Mouse (Mus musculus) frontal cortex, postnatal 14 days (tissue): ENCODE measurements around the gene Gsto2.
"Not testable (repeated sequence)": the region's sequence is repeated elsewhere in the genome, so short reads cannot be mapped to it uniquely, and the experiment has no call there.

Source experiments
- DNase-seq, 2 experiments: peaks; one replicate each; pipeline ENCODE4 v3.0.0; 2022; ENCODE audit warnings: low spot score in 2 of 2

Gsto2 gene

GRCm38 (mm10) chr19:47865353-47865947 is at the start of gene Gsto2:
Gene Gsto2 (plus strand): TSS chr19:47865534.
- DNase-seq, result peak; percentile 89 to 91

GRCm38 (mm10) chr19:47817692-47818091 is 47.6 kb upstream of the Gsto2 start:
- no peak for DNase-seq

- DNase-seq, result peak; percentile 58 to 68
These were observed 44.4 kb upstream of the Gsto2 start for GRCm38 (mm10) chr19:47820832-47821493.

DNA sequence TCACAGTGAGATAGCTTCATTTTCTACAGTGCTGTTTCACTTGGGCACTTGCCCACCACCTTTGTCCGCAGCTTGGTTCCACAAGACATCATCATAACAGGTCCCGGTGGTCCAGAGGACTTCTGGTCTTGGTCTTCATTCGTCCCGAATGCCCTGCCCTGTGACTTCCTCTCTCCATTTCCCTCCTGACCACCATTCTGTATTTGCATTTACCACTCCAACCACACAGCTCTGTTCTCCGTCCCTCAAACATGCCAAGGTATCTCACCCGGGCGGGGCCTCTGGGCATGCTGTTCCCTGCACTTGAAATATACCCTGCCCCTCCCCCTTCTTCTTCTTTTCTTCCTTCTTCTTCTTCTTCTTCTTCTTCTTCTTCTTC is 43.9 kb upstream of the Gsto2 start:
- DNase-seq, result no peak

- no peak for DNase-seq
These were observed 43.1 kb upstream of the Gsto2 start for GRCm38 (mm10) chr19:47822143-47822796.

GRCm38 (mm10) chr19:47824026-47824425 is 41.3 kb upstream of the Gsto2 start:
- DNase-seq, result no peak

- DNase-seq, result no peak
These were observed 35.4 kb upstream of the Gsto2 start for GRCm38 (mm10) chr19:47829913-47830450.

DNA sequence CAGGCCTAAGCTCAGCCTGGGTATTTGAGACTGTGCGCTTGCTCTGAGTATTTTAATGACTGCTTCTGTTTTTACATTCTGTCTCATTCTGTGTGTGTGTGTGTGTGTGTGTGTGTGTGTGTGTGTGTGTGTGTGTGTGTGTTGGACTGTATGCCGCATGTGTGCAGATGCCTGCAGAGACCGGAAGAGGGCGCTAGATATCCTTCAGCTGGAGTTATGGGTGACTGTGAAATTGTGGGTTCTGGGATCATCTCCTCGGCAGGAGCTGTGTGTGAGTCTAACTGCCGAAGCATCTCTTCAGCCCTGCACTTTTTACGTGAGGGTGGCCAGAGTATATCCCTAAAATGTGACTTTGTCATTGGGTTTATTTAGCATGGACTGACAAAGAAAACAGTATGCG is 34.2 kb upstream of the Gsto2 start:
- no peak for DNase-seq

DNA sequence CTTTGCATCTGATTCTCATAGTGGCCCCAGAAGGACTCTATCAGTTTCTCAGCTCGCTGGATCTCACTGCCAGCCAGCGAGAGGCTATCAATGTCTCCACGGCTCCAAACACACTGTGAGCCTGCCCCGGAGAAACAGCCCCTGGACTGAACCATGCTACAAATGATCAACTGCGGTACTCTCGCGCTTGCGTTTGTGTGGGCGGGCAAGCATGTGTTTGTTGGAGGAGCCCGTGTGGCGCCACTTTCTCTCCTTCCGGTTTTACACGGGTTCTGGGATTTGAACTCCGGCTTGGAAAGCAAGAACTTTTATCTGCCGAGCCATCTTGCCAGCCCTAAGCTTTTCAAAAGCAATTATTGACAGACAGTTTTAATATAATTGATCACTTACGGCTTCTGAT is 33.0 kb upstream of the Gsto2 start:
- no peak for DNase-seq

GRCm38 (mm10) chr19:47834614-47835013 is 30.7 kb upstream of the Gsto2 start:
- DNase-seq, result no peak

DNA sequence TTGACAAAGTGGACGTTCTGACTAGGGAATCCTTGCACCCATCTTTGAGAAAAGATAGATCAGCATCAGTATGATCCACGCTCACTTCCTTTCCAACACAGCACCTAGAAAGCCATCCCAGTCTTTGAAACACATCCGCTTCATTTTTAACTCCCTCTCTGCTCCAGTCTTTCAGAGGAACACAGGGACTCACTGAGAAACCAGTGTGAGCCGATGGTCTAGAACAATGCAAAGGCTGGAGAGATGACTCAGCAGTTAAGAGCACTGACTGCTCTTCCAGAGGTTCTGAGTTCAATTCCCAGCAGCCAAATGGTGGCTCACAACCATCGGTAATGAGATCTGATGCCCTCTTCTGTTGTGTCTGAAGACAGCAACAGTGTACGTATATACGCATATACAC is 29.6 kb upstream of the Gsto2 start:
- DNase-seq, result no peak

GRCm38 (mm10) chr19:47836701-47837526 is 28.4 kb upstream of the Gsto2 start:
- DNase-seq, result peak; percentile 41 to 52

- no peak for DNase-seq
These were observed 27.8 kb upstream of the Gsto2 start for GRCm38 (mm10) chr19:47837527-47837901.

DNA sequence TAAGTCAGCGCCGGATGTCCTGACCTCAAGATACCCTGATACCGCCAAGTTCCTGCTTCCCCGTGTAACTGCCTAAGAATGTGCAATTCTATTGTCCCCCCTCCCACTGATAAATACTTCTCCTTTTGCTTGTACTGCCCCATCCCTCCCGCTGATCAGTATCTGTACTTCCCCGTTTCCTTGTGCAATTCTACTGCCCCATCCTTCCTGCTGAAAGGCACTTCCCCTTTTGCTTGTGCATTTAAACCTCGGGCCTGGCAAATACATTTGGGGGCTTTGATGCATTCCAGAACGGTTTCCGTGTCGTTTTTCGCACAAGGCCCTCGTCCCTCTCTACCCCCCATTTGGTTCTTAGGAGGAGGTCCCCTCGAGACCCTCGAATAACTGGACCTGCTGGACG is 24.1 kb upstream of the Gsto2 start:
- DNase-seq, result not testable (repeated sequence)

GRCm38 (mm10) chr19:47849735-47850134 is 15.6 kb upstream of the Gsto2 start:
- no peak for DNase-seq

DNA sequence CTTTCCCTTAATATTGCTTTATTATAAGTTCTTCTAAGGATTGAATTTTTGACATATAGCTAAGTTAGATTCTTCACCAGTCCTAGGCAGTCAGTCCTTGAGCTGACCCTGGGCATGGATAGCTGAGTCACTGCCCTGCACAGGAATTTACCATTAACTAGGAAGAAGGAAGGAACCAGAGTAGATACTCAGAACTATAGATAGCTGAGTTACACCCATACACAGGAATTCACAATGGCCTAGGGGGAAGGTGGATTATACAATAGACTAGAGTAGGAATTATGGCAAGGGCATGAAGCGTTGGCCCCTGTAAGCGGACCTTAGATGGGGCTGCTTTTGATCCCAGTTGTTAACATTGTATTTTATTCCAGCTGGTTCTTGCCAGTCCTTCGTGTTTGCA is 13.2 kb upstream of the Gsto2 start:
- DNase-seq, result not testable (repeated sequence)

- no peak for DNase-seq
These were observed 12.3 kb upstream of the Gsto2 start for GRCm38 (mm10) chr19:47853053-47853452.

DNA sequence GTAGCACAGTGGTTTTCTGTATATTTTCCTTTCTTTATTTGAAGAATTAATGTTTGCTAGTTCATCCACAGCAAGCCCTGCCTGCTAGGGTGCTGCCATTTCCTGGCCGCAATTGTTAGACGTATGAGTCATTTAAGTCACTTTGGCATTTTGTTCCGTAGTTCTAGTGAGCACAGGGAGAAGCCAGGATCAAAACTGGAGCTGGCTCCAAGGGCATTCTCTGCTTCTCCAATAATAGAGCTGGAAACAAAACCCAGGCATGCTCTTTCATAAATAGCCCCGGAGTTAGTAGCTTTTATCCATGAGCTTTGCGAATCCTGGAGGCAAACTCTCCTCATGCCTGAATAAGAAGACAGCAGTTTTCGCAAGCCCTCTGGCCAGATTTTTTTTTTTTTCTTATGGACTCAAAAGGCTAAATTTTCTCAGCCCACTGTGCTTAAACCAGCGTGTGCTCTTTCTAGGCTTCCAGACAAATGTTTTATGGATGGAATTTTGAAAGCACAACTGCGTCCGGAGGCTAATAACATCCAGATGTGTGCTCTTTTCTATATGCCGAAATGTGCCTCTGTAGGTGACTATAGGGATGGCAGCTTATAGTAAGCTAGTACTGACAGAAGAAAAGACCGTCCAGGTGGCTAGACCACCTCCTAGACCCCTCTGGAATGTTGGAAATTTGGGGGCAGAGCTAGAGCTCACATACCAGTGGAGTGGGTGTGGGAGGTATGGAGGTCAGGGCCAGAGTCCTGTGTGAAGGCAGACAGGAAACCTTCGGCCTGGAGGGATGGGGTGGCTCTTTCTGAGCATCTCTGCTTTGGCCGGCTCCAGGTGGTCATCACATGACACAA is 11.2 kb upstream of the Gsto2 start:
- DNase-seq, result no peak

DNA sequence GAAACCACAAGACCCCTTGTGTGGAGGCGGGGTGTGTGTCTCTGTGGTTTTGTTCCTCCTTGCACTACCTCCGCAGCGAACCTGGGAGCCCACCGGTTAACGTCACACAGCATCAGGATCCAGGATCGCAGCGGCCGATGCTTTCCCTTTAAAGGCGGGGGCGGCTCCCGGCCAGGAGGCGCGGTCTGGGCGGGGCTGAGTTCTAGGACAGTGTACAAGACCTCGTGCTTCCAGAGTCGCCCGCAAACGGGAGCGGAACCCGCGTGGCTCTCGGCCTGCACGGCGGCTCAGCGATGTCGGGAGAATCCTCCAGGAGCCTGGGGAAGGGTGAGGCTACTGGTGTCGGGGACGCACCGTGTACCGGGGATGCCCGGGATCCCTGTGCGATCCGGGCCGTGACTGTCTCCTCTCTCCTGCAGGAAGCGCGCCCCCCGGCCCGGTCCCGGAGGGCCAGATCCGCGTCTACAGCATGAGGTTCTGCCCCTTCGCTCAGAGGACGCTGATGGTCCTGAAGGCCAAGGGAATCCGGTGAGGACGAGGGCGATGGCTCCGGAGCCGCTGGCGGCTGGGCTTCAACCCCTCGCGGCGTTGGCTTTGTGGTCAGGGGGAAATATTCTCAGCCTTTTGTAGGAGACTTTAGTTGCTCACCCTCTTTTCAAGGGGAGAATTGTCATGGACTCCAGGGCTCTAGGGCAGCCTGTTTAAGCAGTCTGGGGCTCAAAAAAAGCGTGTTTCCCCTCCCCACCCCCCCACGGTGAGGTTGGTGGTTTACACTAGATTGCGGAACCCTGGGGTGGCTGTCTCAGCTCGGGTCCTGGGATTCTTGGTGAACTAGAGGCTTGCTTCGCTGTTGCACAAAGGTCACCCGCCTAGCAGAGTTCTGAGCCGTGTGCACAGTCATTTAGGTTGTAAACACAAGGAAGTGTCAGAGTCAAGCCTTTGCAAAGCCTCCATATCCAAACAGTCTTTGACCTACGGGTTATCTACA is 10.2 kb upstream of the Gsto2 start, which contains the start of gene Gsto1:
Gsto1 (plus strand) TSS at position 175 of the 988 bp plus-strand sequence.
- peak; percentile 80 to 84 for DNase-seq
